ENCODE assay signal across 8 mouse cellular contexts in the genomic region with DNA sequence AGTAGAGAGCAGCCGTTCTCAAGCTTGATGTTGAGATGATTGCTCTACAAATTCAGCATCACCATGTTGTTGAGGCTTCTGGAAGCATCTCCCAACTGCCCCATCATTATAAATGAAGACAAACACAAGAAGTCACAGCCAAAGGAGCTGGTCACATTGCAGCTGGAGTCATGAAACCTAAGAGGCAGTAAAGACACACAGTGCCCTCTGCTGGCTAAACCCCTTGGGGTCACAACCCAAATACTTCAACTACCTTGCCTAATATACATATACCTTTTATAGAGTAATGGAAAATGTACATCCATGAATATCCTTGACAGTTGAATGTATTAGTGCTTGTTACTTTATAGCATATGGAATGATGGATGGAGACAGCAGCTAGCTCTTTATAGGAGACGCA.
DNase-seq lines count a peak whose midpoint lies in the region; ATAC-seq lines count a peak whose summit lies in the region.

No protein-coding gene starts in this region.

- intact Hi-C loops in heart, postnatal 36 days (cut with DNase I), result loop anchor here (10.0 kb wide), 1 partner anchor 355 kb away; no protein-coding TSS in a partner anchor

- ATAC-seq in megakaryocyte progenitor cell, adult 5-6 weeks (replicated peaks; ENCODE audit: poor library complexity), result peak; percentile 97
- no peak for ATAC-seq in erythroblast, adult 5-6 weeks (replicated peaks; ENCODE audit: low FRiP score, poor library complexity, severe bottlenecking)

- peak; percentile 21 to 39 for DNase-seq in adrenal gland, adult 18-20 months (ENCODE audit: low spot score in 2 of 2)
- no peak for DNase-seq in adrenal gland, adult 8-10 months
- peak; percentile 43 for DNase-seq in retina, embryonic 14.5 days (ENCODE audit: low spot score)
- DNase-seq in retina, postnatal 1 day, result no peak
- DNase-seq in heart, postnatal 36 days, result peak; percentile 24 to 43
- DNase-seq in right cerebral cortex, adult 18-20 months, result no peak

Comparison
In these comparisons a context has a peak if more than half of its experiments do, and no peak if none do; other contexts are left out.
1. DNase-seq: peak in adrenal gland, adult 18-20 months (2 of 2), retina, embryonic 14.5 days (single experiment) and heart, postnatal 36 days (2 of 2); none in adrenal gland, adult 8-10 months (single experiment), retina, postnatal 1 day (single experiment) and right cerebral cortex, adult 18-20 months (single experiment).